ENCODE assay signal across 8 mouse cellular contexts in genomic region chr10:40164421-40165386, GRCm38 (mm10). TPM values are rescaled to one million over a fixed set of nuclear protein-coding genes. Genes with fewer than 3 reads are reported as not detected.
DNase-seq lines count a peak whose midpoint lies in the region.

No protein-coding gene starts in this region.

- intact Hi-C loops in gastrocnemius, postnatal 14 days (cut with DNase I; ENCODE audit: low total_unique reads): no loop called here

- DNase-seq in adrenal gland, adult (ENCODE audit: inconsistent age in 2 of 2, low spot score in 1 of 2): peak; percentile 27 to 74
- no peak for DNase-seq in adrenal gland, postnatal 10 days
- DNase-seq in T-cell, adult 2 months (ENCODE audit: low spot score): peak; percentile 70
- DNase-seq in gastrocnemius, postnatal 14 days: peak; percentile 9
- DNase-seq in layer of hippocampus, adult 9-11 months: peak; percentile 84
- DNase-seq in naive thymus-derived CD4-positive, alpha-beta T cell, adult 2 months (ENCODE audit: low read depth): peak; percentile 77
- DNase-seq in urinary bladder, postnatal 4 days (ENCODE audit: low spot score in 2 of 2): no peak
- DNase-seq in kidney, adult 9 months: no peak

RNA-seq across cellular contexts. Expression of gene Slc16a10, which starts 22.6 kb away (rescaled TPM):
- 10 to 100 TPM; 17.0 to 18.4 TPM for total RNA-seq in adrenal gland, postnatal 10 days (2021)
- 10 to 100 TPM; 30.0 to 33.6 TPM for total RNA-seq in gastrocnemius, postnatal 14 days (2021)

Comparison
In these comparisons a context has a peak if more than half of its experiments do, and no peak if none do; other contexts are left out.
1. DNase-seq: peak in adrenal gland, adult (2 of 2), T-cell, adult 2 months (single experiment), gastrocnemius, postnatal 14 days (single experiment), layer of hippocampus, adult 9-11 months (single experiment) and naive thymus-derived CD4-positive, alpha-beta T cell, adult 2 months (single experiment); none in adrenal gland, postnatal 10 days (single experiment), urinary bladder, postnatal 4 days (0 of 2) and kidney, adult 9 months (single experiment).